Mouse (Mus musculus): ENCODE results near the gene Babam2. TPM values are rescaled to one million over a fixed set of nuclear protein-coding genes. Genes with fewer than 3 reads are reported as not detected.

The Babam2 gene
- total RNA-seq, 2 experiments from 2014 or later = 39.5 to 45.2 TPM

- Histone ChIP-seq H3K4me3 (no peak overlapping the region), H3K27ac (no peak overlapping the region)
- DNase-seq (ENCODE audit: extremely low spot score in 1 of 2, low spot score in 2 of 2) = no peak
- no peak for TF ChIP-seq CTCF (IDR thresholded peaks at IDR 0.05)
- intact Hi-C loops (cut with DNase I) = no loop called here
These were observed 392.0 kb downstream of the Babam2 start for GRCm38 (mm10) chr5:32089481-32089880.

GRCm38 (mm10) chr5:32092281-32092680, 394.8 kb downstream of the Babam2 start:
- intact Hi-C loops (cut with DNase I) = no loop called here
- Histone ChIP-seq H3K4me3 (no peak overlapping the region), H3K27ac (no peak overlapping the region)
- DNase-seq (ENCODE audit: extremely low spot score in 1 of 2, low spot score in 2 of 2) = no peak
- no peak for TF ChIP-seq CTCF (IDR thresholded peaks at IDR 0.05)

DNA sequence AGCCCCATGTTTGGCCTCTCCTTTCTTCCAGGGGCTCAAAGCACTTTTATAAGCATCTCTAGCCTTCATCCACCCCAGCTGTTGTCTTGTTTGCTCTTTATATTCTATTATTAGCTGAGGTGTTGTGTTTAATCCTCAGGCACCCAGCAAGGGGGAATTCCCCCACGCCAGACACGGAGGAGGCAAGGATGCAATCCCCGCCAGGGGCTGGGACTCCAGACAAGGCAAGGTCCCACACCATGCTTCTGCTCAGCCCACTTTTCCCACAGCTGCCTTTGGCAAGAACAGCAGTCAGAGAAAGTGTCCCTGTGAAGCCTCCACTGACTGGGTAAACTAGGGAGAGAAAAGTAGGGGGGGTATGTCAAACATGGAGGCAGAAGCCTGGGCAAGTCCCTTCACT, 401.2 kb downstream of the Babam2 start:
- TF ChIP-seq CTCF (IDR thresholded peaks at IDR 0.05) = no peak
- Histone ChIP-seq H3K27ac (no peak overlapping the region), H3K4me3 (no peak overlapping the region)
- intact Hi-C loops (cut with DNase I) = no loop called here
- DNase-seq (ENCODE audit: extremely low spot score in 1 of 2, low spot score in 2 of 2) = no peak

DNA sequence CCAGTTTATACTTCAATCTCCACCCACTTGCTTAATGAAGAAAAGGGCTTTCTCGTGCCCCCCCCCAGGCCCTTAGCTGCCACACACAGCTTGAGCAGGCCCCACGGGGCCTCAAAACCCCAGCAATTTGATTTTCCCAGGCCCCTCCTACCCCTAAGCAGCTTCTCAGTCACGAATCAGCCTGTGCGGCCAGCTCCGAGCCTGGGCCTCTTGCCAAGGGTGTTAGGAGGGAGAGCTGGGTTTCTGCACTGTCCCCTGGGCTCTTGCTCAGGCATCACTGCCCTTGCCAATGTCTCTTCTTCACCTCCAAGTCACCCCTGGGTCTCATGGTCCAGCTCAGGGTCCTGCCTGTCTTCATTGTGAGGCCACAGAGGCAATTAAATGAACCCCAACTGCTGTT, 405.0 kb downstream of the Babam2 start:
- no peak for TF ChIP-seq CTCF (IDR thresholded peaks at IDR 0.05)
- H3K27ac ChIP-seq = no peak overlapping the region
- intact Hi-C loops (cut with DNase I) = no loop called here
- DNase-seq (ENCODE audit: extremely low spot score in 1 of 2, low spot score in 2 of 2) = peak in 1 of 2 experiments; percentile 15
- H3K4me3 ChIP-seq = no peak overlapping the region

DNA sequence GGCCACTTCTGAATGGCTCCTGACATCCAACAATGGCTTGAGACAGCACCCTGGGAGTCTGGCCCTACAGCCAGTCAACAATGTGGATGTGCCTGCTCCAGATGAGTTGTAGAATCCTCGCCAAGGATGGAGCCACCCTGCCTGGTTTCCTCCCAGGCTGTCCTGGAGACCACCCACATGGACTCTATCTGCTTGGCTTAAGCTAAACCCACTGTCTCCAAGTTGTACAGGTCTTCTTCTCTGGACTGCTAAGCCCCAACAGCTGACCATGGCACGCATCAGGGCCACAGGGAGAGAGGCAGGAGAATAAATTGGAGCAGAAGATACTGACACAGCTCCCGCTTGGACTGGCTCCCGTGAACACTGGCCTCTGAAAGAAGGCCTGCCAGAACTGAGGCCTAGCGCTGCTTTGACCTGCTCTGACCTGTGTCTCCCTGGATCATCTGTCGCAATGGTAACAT, 405.5 kb downstream of the Babam2 start:
- no peak overlapping the region for H3K27ac ChIP-seq
- no peak for TF ChIP-seq CTCF (IDR thresholded peaks at IDR 0.05)
- DNase-seq (ENCODE audit: extremely low spot score in 1 of 2, low spot score in 2 of 2) = no peak
- no peak overlapping the region for H3K4me3 ChIP-seq
- intact Hi-C loops (cut with DNase I) = no loop called here

GRCm38 (mm10) chr5:32103545-32103944, 406.1 kb downstream of the Babam2 start:
- intact Hi-C loops (cut with DNase I) = no loop called here
- no peak for TF ChIP-seq CTCF (IDR thresholded peaks at IDR 0.05)
- no peak for DNase-seq (ENCODE audit: extremely low spot score in 1 of 2, low spot score in 2 of 2)
- no peak overlapping the region for H3K27ac ChIP-seq
- H3K4me3 ChIP-seq = no peak overlapping the region

DNA sequence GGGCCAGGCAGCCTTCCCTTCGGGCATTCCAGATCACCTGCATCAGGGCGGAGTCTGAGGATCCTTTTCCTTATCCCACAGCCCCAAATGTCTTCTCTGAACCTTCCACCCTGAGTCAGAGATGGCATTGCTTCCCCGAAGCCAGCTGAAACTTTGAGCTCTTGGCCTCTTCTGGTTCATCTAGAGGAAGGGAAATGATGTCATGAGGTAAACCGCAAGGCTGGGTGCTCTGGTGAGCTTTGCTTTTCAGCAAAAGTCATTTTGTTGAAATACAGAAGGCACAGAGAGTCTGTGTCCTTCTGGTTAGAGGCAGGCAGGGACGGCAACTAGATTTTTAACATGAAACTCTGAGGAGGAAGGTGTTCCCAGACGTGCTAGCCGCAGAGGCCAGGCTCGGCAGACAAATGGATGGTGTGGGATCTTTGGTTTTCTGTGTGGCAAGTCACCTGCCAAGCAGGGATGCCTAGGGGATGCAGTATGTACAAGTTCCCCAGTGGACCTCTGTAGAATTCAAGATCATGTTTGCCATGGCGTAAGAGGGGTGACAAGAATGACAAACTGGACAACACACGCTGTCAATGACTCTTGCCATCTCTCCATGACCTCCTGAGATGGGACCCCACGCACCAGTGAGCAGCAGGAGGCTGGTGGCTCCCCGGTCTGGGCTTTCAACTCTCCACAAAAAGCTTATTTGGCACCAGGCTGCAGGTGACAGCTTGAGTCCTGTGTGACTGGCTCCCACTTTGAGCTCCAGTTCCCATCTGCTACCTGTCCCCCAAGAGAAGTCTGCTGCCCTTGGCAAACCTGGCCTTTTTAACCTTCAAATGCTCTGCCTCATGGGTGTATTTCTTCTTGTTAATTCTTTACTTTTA, 406.9 kb downstream of the Babam2 start:
- Histone ChIP-seq H3K27ac (no peak overlapping the region), H3K4me3 (no peak overlapping the region)
- intact Hi-C loops (cut with DNase I) = no loop called here
- DNase-seq (ENCODE audit: extremely low spot score in 1 of 2, low spot score in 2 of 2) = no peak
- no peak for TF ChIP-seq CTCF (IDR thresholded peaks at IDR 0.05)

DNA sequence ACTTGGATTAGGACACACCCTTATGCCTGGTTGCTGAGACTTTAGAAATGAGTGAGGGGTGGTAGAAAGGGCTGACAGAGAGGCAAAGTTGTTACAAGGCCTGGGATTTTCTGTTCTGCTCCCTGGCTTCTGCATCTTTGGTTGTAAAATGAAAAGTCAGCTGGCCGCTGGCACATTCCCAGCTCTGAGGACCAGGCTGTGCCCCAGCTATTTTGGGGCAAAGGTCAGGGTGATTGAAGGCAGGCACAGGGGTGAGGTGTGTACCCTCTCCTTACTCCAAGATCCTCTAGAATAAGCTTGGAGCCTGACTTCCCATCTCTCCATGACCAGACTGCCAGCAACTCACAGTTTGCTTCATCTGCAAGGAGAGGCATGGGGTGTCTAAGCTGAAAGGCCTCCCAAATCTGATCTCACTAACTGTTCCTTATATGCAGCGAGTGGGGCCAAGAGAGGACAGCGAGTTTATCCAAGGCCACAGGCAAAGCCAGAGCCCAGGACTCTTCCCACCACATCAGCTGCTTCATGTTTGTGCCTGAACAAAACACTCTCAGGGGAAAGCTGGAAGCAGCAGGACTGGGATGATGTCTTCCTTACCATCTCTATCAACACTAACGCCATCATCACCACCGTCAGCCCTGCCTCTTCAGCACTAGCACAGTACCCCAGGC, 409.1 kb downstream of the Babam2 start:
- H3K27ac ChIP-seq = no peak overlapping the region
- TF ChIP-seq CTCF (IDR thresholded peaks at IDR 0.05) = no peak
- no peak overlapping the region for H3K4me3 ChIP-seq
- no peak for DNase-seq (ENCODE audit: extremely low spot score in 1 of 2, low spot score in 2 of 2)
- intact Hi-C loops (cut with DNase I) = no loop called here

GRCm38 (mm10) chr5:32110651-32111050, 413.2 kb downstream of the Babam2 start:
- no peak for TF ChIP-seq CTCF (IDR thresholded peaks at IDR 0.05)
- intact Hi-C loops (cut with DNase I) = no loop called here

DNA sequence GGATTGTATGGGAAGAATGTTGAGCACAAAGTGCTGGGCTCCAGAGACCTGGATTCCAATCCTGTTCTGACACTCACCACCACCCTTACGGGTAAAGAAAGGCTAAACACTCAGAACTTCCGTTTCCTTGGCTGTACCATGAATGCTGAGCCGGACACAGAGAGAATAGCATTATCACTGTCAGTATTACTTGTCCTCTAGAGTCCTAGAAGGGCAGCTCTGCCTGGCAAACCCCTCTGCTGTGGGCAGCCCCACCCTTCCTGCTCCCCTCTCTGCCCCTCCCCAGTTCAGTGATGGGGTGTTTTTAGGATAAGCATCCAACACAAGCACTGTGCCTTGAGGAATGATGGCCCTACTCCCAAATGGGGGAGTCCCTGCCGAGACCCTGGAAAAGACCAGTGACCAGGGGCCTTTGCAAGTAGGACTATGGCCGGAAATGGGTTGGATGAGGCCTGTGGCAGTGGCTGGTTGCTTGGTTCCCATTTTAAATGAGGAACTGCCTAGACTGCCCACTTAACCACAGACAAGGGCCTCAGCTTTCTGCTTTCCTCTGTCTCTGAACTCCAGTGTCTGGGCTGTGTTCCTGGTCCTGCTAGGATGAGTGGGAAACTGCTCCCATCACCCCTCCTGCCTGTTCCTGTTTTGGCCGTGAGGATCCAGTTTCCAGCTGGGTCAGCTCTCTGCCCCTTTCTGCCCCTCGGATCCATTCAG, 414.9 kb downstream of the Babam2 start:
- Histone ChIP-seq H3K4me3 (no peak overlapping the region), H3K27ac (no peak overlapping the region)
- TF ChIP-seq CTCF (IDR thresholded peaks at IDR 0.05) = no peak
- DNase-seq (ENCODE audit: extremely low spot score in 1 of 2, low spot score in 2 of 2) = no peak
- intact Hi-C loops (cut with DNase I) = no loop called here

More at GRCm38 (mm10) chr5:32110651-32111050, 413.2 kb downstream of the Babam2 start:
- Histone ChIP-seq H3K27ac (no peak overlapping the region), H3K4me3 (no peak overlapping the region)
- DNase-seq (ENCODE audit: extremely low spot score in 1 of 2, low spot score in 2 of 2) = no peak

DNA sequence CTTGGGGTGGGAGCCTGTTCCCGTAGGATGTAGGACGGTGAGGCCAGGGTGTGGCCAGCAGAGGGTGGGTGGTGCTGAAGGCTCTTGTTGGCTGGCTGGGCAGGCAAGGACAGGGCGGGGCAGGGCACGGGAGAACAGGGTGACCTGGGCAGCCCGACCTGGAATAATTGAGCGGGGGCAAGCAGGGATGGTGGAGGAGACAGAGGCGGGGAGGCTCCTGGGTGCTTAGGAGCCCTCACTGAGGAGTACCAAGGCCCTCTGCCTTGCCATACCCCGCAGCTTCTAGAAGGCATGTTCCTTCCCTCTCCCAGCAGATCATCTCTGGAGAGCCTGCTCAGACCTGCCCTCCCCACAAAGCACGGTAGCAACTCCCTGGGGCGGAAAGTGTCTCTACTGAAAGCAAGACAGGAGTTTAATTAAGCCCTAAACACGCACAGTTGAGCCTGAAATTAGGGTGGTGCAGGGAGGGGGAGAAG, 423.5 kb downstream of the Babam2 start:
- no peak overlapping the region for H3K27ac ChIP-seq
- no peak overlapping the region for H3K4me3 ChIP-seq
- no peak for DNase-seq (ENCODE audit: extremely low spot score in 1 of 2, low spot score in 2 of 2)
- no peak for TF ChIP-seq CTCF (IDR thresholded peaks at IDR 0.05)
- intact Hi-C loops (cut with DNase I) = no loop called here

DNA sequence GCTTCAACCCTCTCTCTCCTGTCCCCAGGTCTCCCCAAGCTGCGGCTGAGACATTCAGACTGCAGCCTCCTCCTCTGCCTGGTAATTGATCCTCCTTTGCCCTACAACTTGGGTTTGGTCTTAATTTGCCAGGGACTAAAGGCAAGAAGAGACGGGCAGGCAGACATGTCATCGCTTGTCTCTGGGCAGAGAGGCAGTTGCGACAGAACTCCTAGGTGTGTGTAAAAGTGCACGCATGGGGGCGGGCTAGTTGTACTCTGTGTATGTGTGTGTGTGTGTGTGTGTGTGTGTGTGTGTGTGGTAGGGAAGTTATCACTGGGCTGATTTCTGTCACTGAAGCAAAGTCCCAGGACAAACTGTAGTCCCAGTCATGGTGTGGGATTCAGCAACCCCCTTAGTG, 424.5 kb downstream of the Babam2 start:
- Histone ChIP-seq H3K4me3 (no peak overlapping the region), H3K27ac (no peak overlapping the region)
- TF ChIP-seq CTCF (IDR thresholded peaks at IDR 0.05) = no peak
- no peak for DNase-seq (ENCODE audit: extremely low spot score in 1 of 2, low spot score in 2 of 2)
- intact Hi-C loops (cut with DNase I) = no loop called here

All from left cerebral cortex, adult 2 months (tissue).